Mouse (Mus musculus) T-helper 17 cell (primary cell): ENCODE data around the gene 2210010C04Rik.
"Not testable (repeated sequence)": the region's sequence is repeated elsewhere in the genome, so short reads cannot be mapped to it uniquely, and the experiment has no call there.

Experiments used
- in situ Hi-C, 2 experiments: fragments of 300-600 bp; cut with MboI, MseI; formaldehyde crosslinking; loops; 1 replicate in 1 of 2; 2 replicates in 1 of 2; pipeline ENCODE4 v1.15.1; 2025; ENCODE audit warnings: high pct_unique_total_duplicates in 2 of 2

Gene 2210010C04Rik

DNA sequence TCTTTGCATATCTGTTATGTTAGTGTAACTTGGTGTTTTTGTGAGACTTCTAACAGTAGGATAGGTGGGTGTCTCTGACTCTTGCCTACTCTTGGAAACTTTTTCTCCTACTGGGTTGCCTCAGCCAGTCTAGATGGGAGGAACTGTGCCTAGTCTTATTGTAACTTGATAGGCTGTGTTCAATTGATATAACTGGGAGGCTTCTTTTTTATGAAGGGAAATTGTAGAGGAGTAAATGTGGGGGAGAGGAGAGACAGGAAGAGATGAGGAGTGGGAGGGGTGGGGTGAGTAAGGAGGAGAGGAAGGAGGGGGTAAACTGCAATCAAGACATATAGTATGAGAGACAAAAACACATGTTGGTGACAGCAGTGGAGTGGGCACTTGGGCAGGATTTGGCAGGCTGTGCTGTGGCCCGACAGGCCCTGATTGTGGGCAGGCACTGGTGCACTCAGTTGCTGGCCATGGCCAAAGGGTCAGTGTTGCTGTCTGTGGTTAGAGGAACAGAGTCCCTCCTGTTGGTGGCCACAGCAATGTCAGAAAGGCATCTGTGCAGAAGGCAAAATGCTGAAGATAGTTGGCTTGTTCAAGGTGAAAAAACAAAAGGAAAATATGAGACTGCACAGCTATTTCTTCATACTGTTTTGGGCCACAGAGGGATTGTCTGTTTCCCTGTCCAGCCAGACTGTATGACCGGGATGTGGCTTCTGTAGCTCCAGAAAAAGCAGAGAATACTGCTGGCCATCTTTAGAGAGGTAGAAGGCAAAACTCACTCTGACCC is 9.2 kb downstream of the 2210010C04Rik start:
- in situ Hi-C loops, result loop anchor here (25.0 kb wide), 2 partner anchors 1161 to 1536 kb away; no protein-coding TSS in a partner anchor

DNA sequence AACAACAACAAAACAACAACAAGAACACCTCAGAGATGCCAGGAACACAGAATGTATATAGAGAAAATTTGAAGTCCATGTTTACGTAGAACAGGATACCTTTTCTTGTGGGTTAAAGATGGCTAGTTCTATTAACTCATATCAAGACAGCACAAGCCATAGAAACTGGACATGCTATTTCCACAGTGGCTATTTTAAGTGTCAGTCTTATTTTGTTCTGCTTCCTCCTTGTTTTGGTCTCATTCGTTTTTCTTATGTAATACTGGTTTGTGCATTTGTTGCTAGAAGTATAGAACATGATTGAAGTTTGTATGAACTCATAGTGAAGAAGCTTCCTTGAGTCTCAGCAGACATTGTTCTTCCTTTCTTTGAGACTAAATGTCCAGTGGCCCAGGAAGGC is 16.2 kb downstream of the 2210010C04Rik start:
- in situ Hi-C loops, result no loop called here

DNA sequence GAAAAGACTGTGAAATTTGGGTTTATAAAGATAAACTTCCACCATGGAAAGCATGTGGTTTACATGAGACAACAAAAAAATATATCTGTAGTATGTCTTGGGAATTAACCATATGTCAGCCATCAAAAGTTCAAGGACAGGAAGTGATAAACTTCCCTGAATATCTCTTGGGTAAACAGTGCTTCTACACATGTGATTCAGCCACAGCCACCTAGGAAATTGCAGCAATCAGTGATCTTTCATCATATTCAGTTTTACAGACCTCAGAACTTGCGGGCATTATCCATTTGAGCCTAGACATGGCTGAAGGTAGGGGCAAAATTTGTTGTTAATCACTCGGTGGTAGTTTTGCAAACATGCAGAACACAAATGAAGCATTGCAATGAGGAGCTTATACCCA is 16.7 kb downstream of the 2210010C04Rik start:
- in situ Hi-C loops, result no loop called here

DNA sequence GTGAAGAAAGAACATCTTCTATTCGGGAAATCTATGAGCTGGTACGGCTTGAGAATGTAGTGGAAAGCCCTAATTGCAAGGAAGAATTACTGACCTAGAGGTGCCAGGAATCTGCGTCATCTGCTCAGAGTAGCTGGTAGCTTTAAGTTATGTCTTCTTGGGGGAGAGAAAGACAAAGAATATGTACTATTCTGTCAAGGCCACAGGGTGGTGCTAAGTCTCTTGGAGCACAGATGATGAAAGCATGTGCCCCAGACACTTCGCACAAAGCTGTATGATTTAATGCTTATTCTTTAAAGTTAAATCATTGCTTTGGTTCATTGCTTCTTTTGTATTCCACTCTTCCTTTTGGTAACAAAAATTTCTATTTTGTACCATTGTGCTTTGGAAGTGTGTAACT is 20.2 kb downstream of the 2210010C04Rik start:
- in situ Hi-C loops, result no loop called here

DNA sequence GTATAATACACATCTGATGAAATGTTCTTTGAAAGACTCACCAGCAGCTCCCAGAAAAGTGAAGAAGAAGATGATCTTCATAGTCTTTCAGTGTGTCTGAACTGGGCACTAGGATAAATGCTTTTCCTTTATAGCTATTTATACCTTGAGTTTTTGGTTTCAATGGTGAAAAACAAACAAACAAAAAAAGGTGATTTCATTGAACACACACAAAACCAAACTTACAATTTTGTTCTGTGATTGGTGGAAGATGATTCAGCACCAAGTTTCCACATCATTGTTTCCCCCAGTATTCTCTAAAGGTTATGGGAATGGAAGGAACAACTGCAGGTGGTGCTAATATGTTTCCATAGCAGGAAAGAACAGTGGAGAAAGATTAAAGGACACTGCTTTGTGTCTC is 35.9 kb downstream of the 2210010C04Rik start, which contains the start of gene Gm2663:
TSS of gene Gm2663 (minus strand) at position 101 of the 400 bp plus-strand sequence.
- in situ Hi-C loops, result not testable (repeated sequence)
